Mouse (Mus musculus) limb, embryonic 13.5 days (tissue): Measurements from ENCODE around the gene Ctsd. TPM values are rescaled to one million over a fixed set of nuclear protein-coding genes. Genes with fewer than 3 reads are reported as not detected.

Experiments
- polyA plus RNA-seq: library from polyadenylated mRNA; unstranded; fragments of >200 nt; fragmentation: Nextera tagmentation; extraction: Ambion mirVana; gene quantifications from 2 replicates; pipeline ENCODE4 v1.2.1, GENCODE M21; 2015

The Ctsd gene
- polyA plus RNA-seq, 1 experiment from 2014 or later, result 241 TPM

Other genes starting within 250 kb of the Ctsd start
- not detected in 2 replicates for gene Gm45337, start 243.4 kb downstream of the Ctsd start, polyA plus RNA-seq
- gene Gm29735, start 230.9 kb downstream of the Ctsd start, polyA plus RNA-seq, result not detected in 2 replicates
- gene Gm4553, start 222.3 kb downstream of the Ctsd start, polyA plus RNA-seq, result not detected in 2 replicates
- gene Krtap5-2, start 212.0 kb downstream of the Ctsd start, polyA plus RNA-seq, result not detected in 2 replicates
- gene Gm10153, start 197.6 kb downstream of the Ctsd start, polyA plus RNA-seq, result not detected in 2 replicates
- gene Krtap5-3, start 186.7 kb downstream of the Ctsd start, polyA plus RNA-seq, result not detected in 2 replicates
- gene Gm7579, start 176.2 kb downstream of the Ctsd start, polyA plus RNA-seq, result not detected in 2 replicates
- not detected in 2 replicates for gene Krtap5-5, start 158.1 kb downstream of the Ctsd start, polyA plus RNA-seq
- gene Gm40460, start 147.0 kb downstream of the Ctsd start, polyA plus RNA-seq, result not detected in 2 replicates
- gene Gm2431, start 129.7 kb downstream of the Ctsd start, polyA plus RNA-seq, result not detected in 2 replicates
- not detected in 2 replicates for gene Gm4559, start 113.7 kb downstream of the Ctsd start, polyA plus RNA-seq
- gene Krtap5-1, start 90.9 kb downstream of the Ctsd start, polyA plus RNA-seq, result not detected in 2 replicates
- not detected in 2 replicates for gene Krtap5-4, start 84.5 kb downstream of the Ctsd start, polyA plus RNA-seq
- gene Ifitm10, start 14.3 kb downstream of the Ctsd start, polyA plus RNA-seq, result 1.1 and 1.5 TPM in 2 replicates
- not detected in 2 replicates for gene Gm49369, start 5.4 kb downstream of the Ctsd start, polyA plus RNA-seq
- gene Syt8, start 46.8 kb upstream of the Ctsd start, polyA plus RNA-seq, result 1.2 and 1.4 TPM in 2 replicates
- gene Tnni2, start 53.8 kb upstream of the Ctsd start, polyA plus RNA-seq, result 45.2 and 47.5 TPM in 2 replicates
- 46.3 and 49.8 TPM in 2 replicates for gene Lsp1, start 72.8 kb upstream of the Ctsd start, polyA plus RNA-seq
- 60.9 and 62.3 TPM in 2 replicates for gene Tnnt3, start 110.8 kb upstream of the Ctsd start, polyA plus RNA-seq
- 27.3 and 35.1 TPM in 2 replicates for gene Mrpl23, start 144.6 kb upstream of the Ctsd start, polyA plus RNA-seq